Mouse (Mus musculus): ENCODE measurements around the gene Il18bp.
"Not testable (repeated sequence)": the region's sequence is repeated elsewhere in the genome, so short reads cannot be mapped to it uniquely, and the experiment has no call there.

Il18bp gene

DNA sequence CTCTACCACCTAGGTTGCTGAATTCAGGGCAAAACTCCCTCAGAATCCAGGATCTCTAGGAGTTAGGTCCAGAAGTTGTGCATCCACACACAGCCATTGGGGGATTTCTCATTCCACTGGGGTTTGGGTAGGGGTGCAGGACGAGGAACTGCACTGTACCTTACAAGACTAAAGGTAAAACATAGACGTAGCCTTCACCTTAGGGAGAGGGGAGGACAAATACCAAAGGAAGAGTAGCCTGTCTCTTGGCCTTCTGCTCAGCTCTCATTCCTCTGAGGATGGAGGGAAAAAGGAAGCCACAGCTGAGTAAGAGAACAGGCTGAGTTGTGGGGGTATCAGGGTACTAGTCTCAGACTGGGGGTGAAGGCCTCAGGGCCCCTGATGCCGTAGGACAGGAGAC, at the start of gene Il18bp:
Gene Il18bp, minus strand, starts transcription at position 101 of the 400 bp plus-strand sequence.
- no peak for DNase-seq

- no peak for DNase-seq
Measured at GRCm38 (mm10) chr7:102066363-102066762, 47.9 kb upstream of the Il18bp start.

GRCm38 (mm10) chr7:102065046-102065891, 46.8 kb upstream of the Il18bp start, which contains the start of the genes Rnf121, Xndc1 and Xntrpc:
Rnf121 (minus strand) TSS chr7:102065469.
Xndc1 (plus strand) TSS chr7:102065511.
Xntrpc (plus strand) TSS chr7:102065713.
- DNase-seq: peak; percentile 92 to 97

DNA sequence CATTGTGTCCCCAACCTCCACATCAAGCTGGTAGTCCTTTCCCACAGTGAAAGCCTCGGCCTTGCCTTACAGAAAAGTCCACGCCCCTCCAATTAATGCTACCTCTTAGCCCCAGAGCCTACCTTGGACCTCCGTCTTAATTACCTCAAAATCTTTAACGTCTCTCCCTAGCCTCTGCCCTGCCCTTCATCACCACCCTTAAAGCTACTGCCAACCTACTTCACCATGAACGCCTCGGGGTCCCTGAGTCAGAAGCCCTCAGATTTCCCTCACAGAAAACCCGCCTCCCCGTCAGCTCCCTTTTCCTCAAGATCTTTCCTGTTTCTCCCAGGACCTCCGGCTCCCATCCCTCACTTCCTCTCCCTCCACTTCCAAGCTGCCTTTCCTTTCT, 46.2 kb upstream of the Il18bp start:
- DNase-seq: no peak

- DNase-seq: no peak
Measured at GRCm38 (mm10) chr7:102063891-102064290, 45.4 kb upstream of the Il18bp start.

GRCm38 (mm10) chr7:102062203-102062602, 43.7 kb upstream of the Il18bp start:
- DNase-seq: no peak

GRCm38 (mm10) chr7:102061353-102061752, 42.9 kb upstream of the Il18bp start:
- no peak for DNase-seq

- not testable (repeated sequence) for DNase-seq
Measured at GRCm38 (mm10) chr7:102048524-102048923, 30.0 kb upstream of the Il18bp start.

DNA sequence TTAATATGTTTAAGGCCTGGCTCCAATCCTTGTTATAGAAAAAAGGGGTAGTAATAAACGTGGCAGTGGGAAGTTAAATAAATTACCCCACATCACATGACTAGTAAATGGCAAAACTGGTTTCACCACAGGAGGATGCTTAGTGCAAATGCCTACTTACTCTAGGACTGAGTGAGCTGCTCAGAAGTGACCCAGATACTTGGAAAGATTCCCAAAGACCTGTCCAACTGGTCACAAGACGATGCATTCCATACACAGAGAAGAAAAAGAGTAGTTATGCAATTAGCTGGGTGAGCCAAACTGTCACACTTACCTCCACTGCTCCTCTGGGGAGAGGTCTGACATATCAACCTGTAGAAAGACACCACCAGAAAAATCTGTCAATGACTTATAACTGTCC, 23.8 kb upstream of the Il18bp start:
- DNase-seq: peak in 1 of 2 experiments; percentile 42

- no peak for DNase-seq
Measured at GRCm38 (mm10) chr7:102037318-102037717, 18.8 kb upstream of the Il18bp start.

DNA sequence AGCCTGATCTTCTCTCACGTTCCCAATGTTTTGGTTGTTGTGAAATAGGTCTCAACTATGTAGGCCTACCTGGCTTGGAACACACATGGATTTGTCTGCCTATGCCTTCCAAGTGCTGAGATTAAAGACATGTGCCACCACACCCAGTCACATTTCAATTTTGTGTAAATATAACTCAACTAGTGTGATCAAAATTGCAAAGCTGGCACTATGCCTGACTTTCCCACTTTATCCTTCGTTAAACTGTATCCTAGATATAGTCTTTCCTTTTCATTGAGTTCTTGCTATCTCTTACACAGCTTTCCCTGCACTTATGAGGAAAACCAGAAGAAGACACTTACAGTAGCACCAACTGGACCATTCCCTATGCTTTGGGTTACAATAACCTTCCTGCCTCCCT, 17.0 kb upstream of the Il18bp start:
- DNase-seq: no peak

DNA sequence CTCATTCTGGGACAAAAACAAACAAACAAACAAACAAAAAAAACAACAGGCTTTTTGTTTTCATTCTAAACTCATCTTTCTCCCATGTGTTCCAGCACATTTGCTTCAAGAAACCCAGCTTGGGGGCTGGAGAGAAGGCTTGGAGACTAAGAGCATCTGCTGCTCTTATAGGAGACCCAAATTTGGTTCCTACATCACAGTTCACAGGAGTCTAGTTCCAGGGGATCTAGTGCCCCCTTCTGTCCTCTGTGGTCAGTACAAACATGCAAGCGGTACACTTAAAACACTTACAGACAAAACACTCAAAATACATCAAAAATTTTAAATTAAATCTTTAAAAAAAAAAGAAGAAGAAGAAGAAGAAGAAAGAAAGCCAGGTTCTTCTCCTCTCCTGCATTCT, 16.4 kb upstream of the Il18bp start:
- DNase-seq: peak in 1 of 2 experiments; percentile 27

DNA sequence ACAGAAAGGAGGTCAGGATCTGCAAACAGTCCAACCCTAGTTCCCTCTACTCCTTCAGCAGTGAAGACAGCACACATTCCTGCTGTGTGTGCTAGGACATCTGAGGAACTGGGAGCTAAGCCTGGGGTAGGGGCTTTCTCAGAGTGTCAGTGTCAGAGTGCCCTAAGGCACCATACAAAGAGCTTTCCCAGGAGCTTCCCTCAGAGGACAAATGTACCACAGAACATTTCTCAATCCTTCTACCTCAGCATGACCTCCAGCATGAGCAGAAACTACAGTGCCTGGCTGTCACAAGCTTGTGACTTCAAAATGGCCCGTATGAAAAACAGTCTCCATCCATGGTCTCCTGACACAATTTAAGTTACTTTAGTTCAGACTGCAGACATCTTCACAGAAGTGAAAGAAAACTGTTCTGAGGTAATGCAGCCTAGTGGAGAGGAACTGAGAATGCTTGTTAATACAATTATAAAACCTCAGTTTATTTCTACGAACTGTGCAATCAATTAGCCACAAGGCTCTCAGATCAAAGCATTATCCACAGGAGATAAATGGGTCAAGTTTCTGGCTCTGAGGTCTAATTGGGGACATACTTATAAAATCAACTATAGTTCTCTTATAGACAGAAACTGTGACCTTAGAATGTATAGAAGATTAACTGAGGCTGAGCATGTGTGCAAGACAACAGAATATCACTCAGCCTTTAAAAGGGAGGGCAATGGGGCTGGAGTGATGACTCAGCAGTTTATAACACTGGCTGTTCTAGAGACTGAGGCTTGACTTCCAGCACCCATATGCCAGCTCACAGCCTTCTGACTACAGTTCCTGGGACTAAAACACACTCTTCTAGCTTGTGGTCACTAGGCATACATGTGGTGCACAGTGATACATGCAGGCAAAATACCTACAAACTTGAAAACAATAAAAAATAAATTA, 7.0 kb upstream of the Il18bp start:
- DNase-seq: no peak

DNA sequence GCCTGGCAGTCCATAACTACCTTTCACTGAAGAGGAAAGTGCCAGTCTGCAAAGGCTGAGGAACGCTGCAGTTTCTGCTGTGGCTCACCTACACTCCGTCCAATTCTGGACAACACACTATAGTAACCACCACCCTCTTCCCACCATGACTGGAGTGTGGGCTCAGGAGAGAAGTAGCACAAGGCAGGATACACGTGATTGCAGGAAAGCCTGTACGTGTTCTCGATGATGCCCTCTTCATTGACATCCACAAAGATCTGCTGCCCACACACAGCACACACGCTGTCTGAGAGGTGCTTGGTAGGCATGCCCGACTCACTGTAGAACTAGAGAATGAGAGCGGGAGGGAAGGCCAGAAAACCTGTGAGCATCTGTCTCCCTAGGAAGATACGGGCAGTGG, 5.3 kb upstream of the Il18bp start:
- no peak for DNase-seq

- DNase-seq: not testable (repeated sequence)
Measured at GRCm38 (mm10) chr7:102020934-102021333, 2.4 kb upstream of the Il18bp start.

DNA sequence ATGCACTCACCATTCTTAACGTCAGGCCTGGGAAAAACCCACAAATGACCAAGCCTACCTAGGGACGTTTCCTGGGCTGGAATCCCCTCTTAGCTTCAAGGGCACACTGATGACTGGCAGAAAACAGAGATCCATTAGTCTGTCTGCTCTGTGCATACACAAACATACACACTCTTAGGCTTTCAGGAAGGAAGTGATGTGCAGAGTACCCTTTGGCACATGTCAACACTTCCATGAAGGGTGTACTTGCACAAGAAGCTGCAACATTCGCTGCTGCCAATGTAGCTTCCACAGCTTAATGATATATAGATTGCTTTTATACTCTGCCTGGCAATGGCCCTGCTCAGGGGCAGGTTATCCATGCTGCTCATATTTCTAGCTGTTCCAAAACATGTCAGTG, 872 bp upstream of the Il18bp start:
- DNase-seq: no peak

- peak; percentile 54 to 69 for DNase-seq
Measured at GRCm38 (mm10) chr7:102018034-102018433, 456 bp downstream of the Il18bp start.

- peak; percentile 31 to 65 for DNase-seq
Measured at GRCm38 (mm10) chr7:102017452-102017851, 1.0 kb downstream of the Il18bp start.

GRCm38 (mm10) chr7:102016936-102017335, 1.6 kb downstream of the Il18bp start:
- no peak for DNase-seq

DNA sequence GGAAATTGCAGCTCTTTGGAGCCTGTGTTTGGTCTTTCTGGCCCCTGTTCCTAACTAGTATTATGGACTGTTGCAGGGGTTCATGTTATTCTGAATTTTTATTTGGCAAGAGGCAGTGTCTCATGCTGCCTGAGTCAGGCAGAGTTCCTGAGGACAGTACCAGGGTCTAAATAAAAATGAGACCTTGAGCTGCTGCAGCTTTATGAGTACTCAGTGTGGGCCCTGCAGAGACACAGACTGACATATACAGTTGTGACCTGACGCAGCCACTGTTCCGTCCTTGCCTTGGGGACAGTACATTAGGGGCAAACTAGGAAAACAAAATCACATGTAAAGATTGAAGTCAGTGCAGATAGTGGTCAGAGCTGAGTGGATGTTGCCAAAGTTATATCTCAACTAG, 3.5 kb downstream of the Il18bp start:
- no peak for DNase-seq

GRCm38 (mm10) chr7:102013416-102013815, 5.1 kb downstream of the Il18bp start:
- no peak for DNase-seq

DNA sequence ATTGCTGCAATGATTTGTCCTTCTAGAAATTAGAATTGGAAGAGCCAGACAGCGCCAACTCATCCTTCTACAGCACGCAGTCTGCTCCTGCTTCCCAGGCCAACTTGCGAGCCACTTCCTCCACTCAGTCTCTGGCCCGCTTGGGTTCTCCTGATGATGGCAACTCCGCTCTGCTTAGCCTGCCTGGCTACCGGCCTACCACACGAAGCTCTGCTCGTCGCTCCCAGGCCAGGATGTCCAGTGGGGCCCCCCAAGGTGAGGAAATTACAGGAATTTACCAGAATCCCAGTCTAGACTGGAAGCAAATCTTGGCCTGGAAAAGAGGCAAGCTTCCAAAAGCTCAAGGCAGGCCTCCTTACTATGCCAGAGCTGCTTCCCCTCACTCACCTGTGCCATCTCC, 6.6 kb downstream of the Il18bp start:
- DNase-seq: no peak

DNA sequence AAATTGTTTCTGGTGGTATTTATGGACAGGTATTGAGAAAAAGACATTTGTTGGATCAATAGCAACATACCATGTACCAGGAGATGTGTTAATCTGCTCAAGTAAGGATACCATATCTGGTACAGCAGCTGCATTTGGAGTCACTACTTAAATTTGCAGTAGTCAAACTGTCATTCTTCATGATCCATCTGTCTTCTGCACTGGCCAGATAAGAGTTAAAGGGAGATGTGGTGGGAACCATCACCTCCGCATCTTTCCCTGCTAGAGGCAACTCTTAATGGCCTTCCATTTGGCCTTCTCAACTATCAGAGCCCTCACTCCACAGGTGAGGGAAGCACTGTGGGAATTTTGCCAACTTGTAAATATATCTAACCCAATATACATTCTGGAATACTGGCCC, 12.0 kb downstream of the Il18bp start:
- DNase-seq: no peak

All from kidney, postnatal 25 days (tissue).